Mouse (Mus musculus): ENCODE measurements around the gene Tmem182. TPM values are rescaled to one million over a fixed set of nuclear protein-coding genes. Genes with fewer than 3 reads are reported as not detected.

Tmem182 gene
- polyA plus RNA-seq, 1 experiment from 2014 or later = 17.7 TPM

DNA sequence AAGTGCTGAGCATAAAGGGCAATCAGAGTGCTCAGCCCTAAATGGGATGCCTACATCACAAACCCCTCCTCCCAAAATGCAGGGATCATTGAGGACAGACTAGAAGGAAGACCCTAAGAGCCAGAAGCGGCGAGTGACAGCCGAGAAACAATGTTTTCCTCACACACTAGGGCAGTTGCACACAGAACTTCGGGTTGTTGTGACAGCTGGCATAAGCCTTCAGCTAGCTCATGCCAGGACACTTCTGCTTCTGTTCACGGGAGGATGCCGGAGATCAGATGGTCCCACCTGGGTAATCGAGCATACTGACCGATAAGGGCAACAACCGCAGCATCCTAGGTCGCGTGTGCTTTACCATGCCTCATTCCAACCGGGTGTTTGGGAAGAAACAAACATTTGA is 1.3 kb upstream of the Tmem182 start:
- H3K4me2 ChIP-seq = no peak overlapping the region

DNA sequence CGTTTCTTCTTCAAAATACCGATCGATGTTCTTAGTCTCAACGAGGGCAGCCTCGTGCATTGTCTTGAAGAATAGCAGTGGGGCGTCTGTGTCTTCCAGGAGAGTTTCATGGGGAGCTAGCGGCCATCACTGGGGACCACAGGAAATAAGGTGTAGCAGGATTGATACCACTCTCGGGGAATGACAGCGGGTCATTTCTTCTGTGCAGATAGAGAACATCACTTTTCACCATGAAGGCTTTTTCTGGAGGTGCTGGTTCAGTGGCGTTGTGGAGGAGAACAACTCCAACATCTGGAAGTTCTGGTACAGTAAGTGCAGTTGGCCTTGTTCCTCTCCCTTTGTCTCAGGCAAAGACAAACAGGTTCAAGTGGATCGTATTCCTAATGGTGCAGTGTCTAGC is 490 bp downstream of the Tmem182 start:
- no peak overlapping the region for H3K4me3 ChIP-seq (ENCODE audit: low read depth, low read length)
- H3K27me3 ChIP-seq (ENCODE audit: control insufficient read depth, insufficient read depth, low read length) = no peaks in the 10 kb centered on the region

More for the DNA sequence above, 1.3 kb upstream of the Tmem182 start:
- Histone ChIP-seq H3K27me3 (ENCODE audit: control insufficient read depth, insufficient read depth, low read length) (no peaks in the 10 kb centered on the region), H3K27ac (ENCODE audit: low read depth, low read length) (no peak overlapping the region), H3K9me3 (replicated peaks; ENCODE audit: control insufficient read depth, low read length) (no peaks in the 10 kb centered on the region), H3K9ac (ENCODE audit: low read depth, low read length) (no peak overlapping the region), H3K4me3 (ENCODE audit: low read depth, low read length) (no peak overlapping the region), H3K36me3 (ENCODE audit: control insufficient read depth, insufficient read depth, low read length) (no peaks in the 10 kb centered on the region), H3K4me1 (ENCODE audit: control insufficient read depth, insufficient read depth, low read length) (peaks cover 7% of the 10 kb centered on the region; the same call in 1 of the 2 replicates)
- no peak for ATAC-seq (replicated peaks; ENCODE audit: insufficient number of reproducible peaks, low FRiP score, low TSS enrichment)
- 81% methylated on average over 12 of the region's 12 CpGs for WGBS (ENCODE audit: insufficient replicate concordance)

DNA sequence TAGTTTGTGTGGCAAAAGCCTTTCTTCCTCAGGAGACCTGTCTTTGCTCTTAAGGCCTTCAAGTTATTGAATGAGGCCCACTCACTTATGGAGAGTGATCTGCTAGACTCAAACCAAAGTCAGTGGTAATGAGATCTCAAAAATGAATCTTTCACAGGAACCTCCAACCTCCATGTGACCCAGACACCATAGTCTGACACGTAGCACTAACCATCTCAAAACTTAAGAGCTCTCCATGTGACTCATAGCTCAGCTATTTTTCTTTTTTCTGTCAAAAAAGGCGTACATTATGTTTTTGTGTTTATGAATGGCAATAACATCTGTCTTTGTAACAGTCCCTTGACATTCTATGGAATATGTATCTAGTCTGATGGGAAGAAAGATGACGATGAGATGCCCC is 3.2 kb downstream of the Tmem182 start:
- Histone ChIP-seq H3K4me2 (no peak overlapping the region), H3K27ac (ENCODE audit: low read depth, low read length) (no peak overlapping the region), H3K9ac (ENCODE audit: low read depth, low read length) (no peak overlapping the region), H3K4me3 (ENCODE audit: low read depth, low read length) (no peak overlapping the region), H3K4me1 (ENCODE audit: control insufficient read depth, insufficient read depth, low read length) (peaks cover 5% of the 10 kb centered on the region; the same call in 1 of the 2 replicates), H3K27me3 (ENCODE audit: control insufficient read depth, insufficient read depth, low read length) (no peaks in the 10 kb centered on the region), H3K9me3 (replicated peaks; ENCODE audit: control insufficient read depth, low read length) (no peaks in the 10 kb centered on the region), H3K36me3 (ENCODE audit: control insufficient read depth, insufficient read depth, low read length) (no peaks in the 10 kb centered on the region)
- no peak for ATAC-seq (replicated peaks; ENCODE audit: insufficient number of reproducible peaks, low FRiP score, low TSS enrichment)
- WGBS (ENCODE audit: insufficient replicate concordance) = 84% methylated on average over 3 of the region's 3 CpGs

More for the DNA sequence above, 490 bp downstream of the Tmem182 start:
- Histone ChIP-seq H3K36me3 (ENCODE audit: control insufficient read depth, insufficient read depth, low read length) (no peaks in the 10 kb centered on the region), H3K4me2 (peak overlapping the region; percentile 36), H3K9me3 (replicated peaks; ENCODE audit: control insufficient read depth, low read length) (no peaks in the 10 kb centered on the region), H3K27ac (ENCODE audit: low read depth, low read length) (peak overlapping the region; percentile 57), H3K9ac (ENCODE audit: low read depth, low read length) (no peak overlapping the region), H3K4me1 (ENCODE audit: control insufficient read depth, insufficient read depth, low read length) (peaks cover 7% of the 10 kb centered on the region; the same call in 1 of the 2 replicates)
- 83% methylated on average over 11 of the region's 11 CpGs for WGBS (ENCODE audit: insufficient replicate concordance)
- no peak for ATAC-seq (replicated peaks; ENCODE audit: insufficient number of reproducible peaks, low FRiP score, low TSS enrichment)

DNA sequence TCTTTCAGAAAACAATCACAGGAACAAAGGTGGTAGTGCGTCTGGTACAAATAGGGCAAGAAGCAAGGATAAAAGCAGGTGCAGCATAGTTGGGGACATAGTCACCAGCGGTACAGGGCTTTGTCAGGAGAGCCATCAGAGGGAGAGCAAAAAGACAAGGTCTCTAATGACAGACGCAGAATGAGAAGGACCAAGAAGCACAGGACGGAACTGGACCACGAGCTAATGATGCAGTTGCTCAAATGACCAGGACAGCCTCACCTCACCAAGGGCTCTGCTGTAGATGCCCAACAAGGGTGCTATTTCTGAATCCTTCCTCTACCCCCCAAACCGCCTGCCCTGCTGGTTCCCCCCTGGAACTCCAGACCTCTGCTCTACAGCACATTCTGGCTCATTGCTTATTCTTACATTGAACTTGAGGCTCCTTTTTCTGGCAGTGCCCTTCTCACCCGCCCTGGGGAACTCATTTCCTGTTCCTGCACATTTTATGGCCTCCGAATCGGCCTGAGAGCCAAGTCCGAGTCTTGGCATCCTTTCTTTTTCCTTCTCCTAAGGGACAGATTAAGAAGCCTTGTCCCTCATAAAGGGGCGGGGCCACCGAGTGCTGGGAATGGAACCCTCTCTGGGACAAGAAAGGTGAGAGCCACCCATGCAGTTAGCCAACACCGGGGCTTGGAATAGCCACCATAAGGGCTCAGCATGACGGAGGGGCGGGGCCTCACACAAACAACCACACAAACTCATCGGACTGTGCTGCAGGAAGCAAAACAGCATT is 9.9 kb downstream of the Tmem182 start:
- Histone ChIP-seq H3K27ac (ENCODE audit: low read depth, low read length) (no peak overlapping the region), H3K4me2 (no peak overlapping the region), H3K27me3 (ENCODE audit: control insufficient read depth, insufficient read depth, low read length) (no peaks in the 10 kb centered on the region), H3K9me3 (replicated peaks; ENCODE audit: control insufficient read depth, low read length) (no peaks in the 10 kb centered on the region), H3K4me1 (ENCODE audit: control insufficient read depth, insufficient read depth, low read length) (no peaks in the 10 kb centered on the region), H3K36me3 (ENCODE audit: control insufficient read depth, insufficient read depth, low read length) (no peaks in the 10 kb centered on the region), H3K9ac (ENCODE audit: low read depth, low read length) (no peak overlapping the region), H3K4me3 (ENCODE audit: low read depth, low read length) (no peak overlapping the region)
- 58% methylated on average over 16 of the region's 16 CpGs for WGBS (ENCODE audit: insufficient replicate concordance)
- no peak for ATAC-seq (replicated peaks; ENCODE audit: insufficient number of reproducible peaks, low FRiP score, low TSS enrichment)

DNA sequence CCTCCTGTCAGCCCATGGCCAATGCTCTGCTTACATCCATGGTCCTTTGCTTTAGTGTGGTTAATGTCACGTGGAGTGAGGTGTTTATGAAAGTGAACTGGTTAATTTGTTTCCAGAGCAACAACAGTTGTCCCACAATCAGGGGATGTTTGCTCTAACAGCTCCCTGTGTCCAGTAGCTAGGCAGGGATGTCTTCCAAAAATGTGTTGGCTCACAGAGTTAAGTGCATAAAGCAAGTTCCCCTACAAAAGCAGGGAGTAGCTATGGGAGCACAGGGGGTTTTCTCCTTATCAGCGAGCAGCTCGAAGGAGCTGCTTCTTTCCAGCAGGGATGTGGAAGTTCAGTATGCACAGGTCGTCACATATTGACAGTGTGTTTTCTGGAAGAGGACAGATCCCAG is 19.1 kb downstream of the Tmem182 start:
- WGBS (ENCODE audit: insufficient replicate concordance) = 49% methylated on average over 4 of the region's 4 CpGs
- no peak for ATAC-seq (replicated peaks; ENCODE audit: insufficient number of reproducible peaks, low FRiP score, low TSS enrichment)
- no peak overlapping the region for H3K27ac ChIP-seq (ENCODE audit: low read depth, low read length)
- no peaks in the 10 kb centered on the region for H3K36me3 ChIP-seq (ENCODE audit: control insufficient read depth, insufficient read depth, low read length)
- H3K4me1 ChIP-seq (ENCODE audit: control insufficient read depth, insufficient read depth, low read length) = 0 out of 2 replicates have a peak, but pooled peaks cover 2% of the 10 kb centered on the region
- H3K4me2 ChIP-seq = no peak overlapping the region
- H3K9ac ChIP-seq (ENCODE audit: low read depth, low read length) = no peak overlapping the region
- no peak overlapping the region for H3K4me3 ChIP-seq (ENCODE audit: low read depth, low read length)
- no peaks in the 10 kb centered on the region for H3K27me3 ChIP-seq (ENCODE audit: control insufficient read depth, insufficient read depth, low read length)
- no peaks in the 10 kb centered on the region for H3K9me3 ChIP-seq (replicated peaks; ENCODE audit: control insufficient read depth, low read length)

DNA sequence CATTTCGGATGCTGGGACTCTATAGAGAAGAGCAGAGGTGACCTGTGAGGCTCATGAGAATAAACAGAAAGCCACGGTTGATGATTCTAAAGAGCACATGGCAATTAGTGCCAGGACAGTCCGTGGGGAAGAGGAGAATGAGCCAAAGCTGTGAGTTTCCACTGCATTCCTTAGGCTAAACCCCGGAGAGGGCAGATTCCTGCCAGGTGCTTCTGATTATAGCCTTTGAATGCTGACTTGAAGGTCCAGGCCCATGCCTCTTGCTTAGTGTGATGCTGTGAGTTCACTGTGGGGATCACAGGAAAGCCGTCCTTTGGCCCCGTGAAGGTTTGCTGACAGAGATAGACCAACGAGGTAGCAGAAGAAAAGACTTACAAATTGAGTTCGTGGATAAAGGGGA is 19.5 kb downstream of the Tmem182 start:
- H3K4me2 ChIP-seq = no peak overlapping the region
- no peaks in the 10 kb centered on the region for H3K9me3 ChIP-seq (replicated peaks; ENCODE audit: control insufficient read depth, low read length)
- H3K9ac ChIP-seq (ENCODE audit: low read depth, low read length) = no peak overlapping the region
- 0 out of 2 replicates have a peak, but pooled peaks cover 2% of the 10 kb centered on the region for H3K4me1 ChIP-seq (ENCODE audit: control insufficient read depth, insufficient read depth, low read length)
- H3K27me3 ChIP-seq (ENCODE audit: control insufficient read depth, insufficient read depth, low read length) = no peaks in the 10 kb centered on the region
- no peak overlapping the region for H3K4me3 ChIP-seq (ENCODE audit: low read depth, low read length)
- 68% methylated on average over 8 of the region's 8 CpGs for WGBS (ENCODE audit: insufficient replicate concordance)
- no peak for ATAC-seq (replicated peaks; ENCODE audit: insufficient number of reproducible peaks, low FRiP score, low TSS enrichment)
- H3K27ac ChIP-seq (ENCODE audit: low read depth, low read length) = no peak overlapping the region
- H3K36me3 ChIP-seq (ENCODE audit: control insufficient read depth, insufficient read depth, low read length) = no peaks in the 10 kb centered on the region

DNA sequence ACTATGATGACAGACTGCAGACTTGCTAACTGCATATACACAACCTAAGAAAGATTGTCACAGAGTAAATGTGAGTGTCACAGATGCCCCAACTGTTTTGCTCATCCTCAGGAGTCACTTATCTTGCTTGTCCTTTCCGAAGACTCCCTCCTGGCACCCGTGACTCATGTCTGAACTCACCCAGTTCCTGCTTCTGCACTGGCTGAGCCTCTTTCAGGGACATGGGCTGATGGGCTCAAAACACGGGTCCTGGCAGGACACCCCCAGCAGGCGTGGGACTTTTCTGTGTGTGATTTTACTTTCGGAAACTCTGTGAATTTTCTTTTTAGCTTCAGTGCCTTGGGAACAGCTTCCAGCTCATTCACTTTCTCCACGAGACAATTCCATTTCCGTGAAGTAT is 20.4 kb downstream of the Tmem182 start:
- H3K9ac ChIP-seq (ENCODE audit: low read depth, low read length) = no peak overlapping the region
- 0 out of 2 replicates have a peak, but pooled peaks cover 2% of the 10 kb centered on the region for H3K4me1 ChIP-seq (ENCODE audit: control insufficient read depth, insufficient read depth, low read length)
- H3K27me3 ChIP-seq (ENCODE audit: control insufficient read depth, insufficient read depth, low read length) = no peaks in the 10 kb centered on the region
- WGBS (ENCODE audit: insufficient replicate concordance) = 61% methylated on average over 7 of the region's 7 CpGs
- H3K27ac ChIP-seq (ENCODE audit: low read depth, low read length) = no peak overlapping the region
- no peak overlapping the region for H3K4me2 ChIP-seq
- H3K9me3 ChIP-seq (replicated peaks; ENCODE audit: control insufficient read depth, low read length) = no peaks in the 10 kb centered on the region
- ATAC-seq (replicated peaks; ENCODE audit: insufficient number of reproducible peaks, low FRiP score, low TSS enrichment) = no peak
- H3K4me3 ChIP-seq (ENCODE audit: low read depth, low read length) = no peak overlapping the region
- H3K36me3 ChIP-seq (ENCODE audit: control insufficient read depth, insufficient read depth, low read length) = no peaks in the 10 kb centered on the region

DNA sequence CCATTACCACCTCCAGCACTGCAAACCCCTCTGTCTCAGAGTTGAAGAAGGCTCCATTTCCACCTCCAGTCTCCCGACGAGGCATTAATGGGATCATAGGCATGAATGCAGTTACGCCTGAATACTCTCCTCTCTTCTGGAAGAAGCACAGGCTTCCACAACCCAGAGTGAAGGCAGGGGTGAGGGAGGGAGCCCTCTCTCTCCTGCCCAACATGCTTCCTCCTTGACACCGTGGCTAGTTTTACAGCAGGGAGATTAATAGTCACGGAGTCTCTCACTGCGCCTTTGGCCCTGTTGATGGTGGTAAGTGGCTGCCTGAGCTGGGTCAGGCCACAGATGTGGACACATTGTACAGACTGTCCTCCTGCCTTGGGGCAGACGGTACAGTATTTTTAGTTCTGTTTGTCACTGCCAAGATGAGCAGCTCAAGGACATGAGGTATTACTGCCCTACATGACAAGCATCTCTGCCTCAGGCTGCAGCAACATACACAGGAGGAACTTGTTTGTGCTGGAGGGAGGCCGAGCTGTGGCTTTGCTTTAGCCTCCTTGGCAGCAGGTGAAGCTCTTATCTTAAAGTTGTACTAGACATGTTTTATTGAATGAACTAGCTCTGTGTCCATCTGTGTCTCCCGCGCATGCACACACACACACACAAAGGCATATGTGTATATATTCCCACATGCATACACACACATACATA is 24.0 kb downstream of the Tmem182 start:
- ATAC-seq (replicated peaks; ENCODE audit: insufficient number of reproducible peaks, low FRiP score, low TSS enrichment) = no peak
- H3K4me3 ChIP-seq (ENCODE audit: low read depth, low read length) = no peak overlapping the region

More for the DNA sequence above, 24.0 kb downstream of the Tmem182 start:
- no peak overlapping the region for H3K4me2 ChIP-seq
- H3K4me1 ChIP-seq (ENCODE audit: control insufficient read depth, insufficient read depth, low read length) = 0 out of 2 replicates have a peak, but pooled peaks cover 2% of the 10 kb centered on the region
- no peak overlapping the region for H3K9ac ChIP-seq (ENCODE audit: low read depth, low read length)
- no peaks in the 10 kb centered on the region for H3K9me3 ChIP-seq (replicated peaks; ENCODE audit: control insufficient read depth, low read length)
- WGBS (ENCODE audit: insufficient replicate concordance) = 68% methylated on average over 10 of the region's 10 CpGs
- no peak overlapping the region for H3K27ac ChIP-seq (ENCODE audit: low read depth, low read length)
- no peaks in the 10 kb centered on the region for H3K36me3 ChIP-seq (ENCODE audit: control insufficient read depth, insufficient read depth, low read length)
- no peaks in the 10 kb centered on the region for H3K27me3 ChIP-seq (ENCODE audit: control insufficient read depth, insufficient read depth, low read length)
